Mouse (Mus musculus) lung, adult 18-20 months (tissue): Measurements from ENCODE around the gene Chp1.
"Not testable (repeated sequence)": the region's sequence is repeated elsewhere in the genome, so short reads cannot be mapped to it uniquely, and the experiment has no call there.

Experiments used
- DNase-seq, 2 experiments: peaks; one replicate each; pipeline ENCODE4 v3.0.0; 2022; ENCODE audit warnings: mixed read lengths in 2 of 2

Chp1 gene

DNA sequence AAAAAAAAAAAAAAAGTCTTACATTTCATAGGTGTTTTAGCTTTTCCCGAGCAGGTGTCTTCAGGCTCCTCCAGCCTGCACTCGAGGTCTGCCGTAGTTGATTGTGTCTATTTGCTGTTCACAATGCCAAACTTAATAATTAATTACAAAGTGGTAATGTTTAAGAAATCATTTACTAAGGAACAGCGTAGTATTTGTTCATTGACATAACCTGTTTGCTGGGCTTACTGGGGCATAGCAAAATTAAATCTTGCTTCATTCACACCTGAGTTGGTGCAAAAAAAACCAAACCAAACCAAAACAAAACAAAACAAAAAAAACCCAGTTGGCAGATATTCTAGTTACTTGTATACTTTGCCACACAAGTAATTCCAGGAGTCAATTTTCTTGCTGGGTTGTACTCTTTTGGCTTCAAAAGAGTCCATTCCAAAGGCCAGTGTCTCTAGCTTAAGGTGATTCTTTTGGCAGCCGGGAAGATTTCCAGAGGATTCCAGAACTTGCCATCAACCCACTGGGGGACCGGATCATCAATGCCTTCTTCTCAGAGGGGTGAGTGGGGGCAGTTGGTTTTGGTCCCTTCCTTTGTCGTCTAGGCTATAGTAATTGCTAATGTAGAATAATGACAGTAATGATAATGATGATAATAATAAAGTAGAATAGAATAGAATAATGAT lies 18.8 kb downstream of the Chp1 start:
- no peak for DNase-seq

GRCm38 (mm10) chr2:119572471-119572870 lies 25.0 kb downstream of the Chp1 start:
- DNase-seq, result peak in 1 of 2 experiments; percentile 36

DNA sequence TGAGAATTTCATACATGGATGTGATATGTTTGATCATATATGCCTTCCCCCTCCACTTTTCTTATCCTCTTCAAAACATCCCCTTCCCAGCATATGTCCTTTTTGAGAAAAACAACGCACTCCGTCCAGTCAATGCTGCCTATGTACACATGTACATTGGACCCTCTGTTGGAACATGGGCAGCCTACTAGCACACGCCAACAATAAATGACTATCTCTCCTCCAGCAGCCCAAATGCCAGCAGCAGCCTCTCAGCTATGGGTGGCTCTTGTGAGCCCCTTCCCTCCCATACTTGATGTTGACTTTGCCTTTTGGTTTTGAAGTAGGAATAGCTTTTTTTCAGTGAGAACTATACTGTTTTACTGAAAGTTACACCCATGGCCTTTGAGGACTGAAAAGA lies 34.1 kb downstream of the Chp1 start:
- DNase-seq, result no peak

DNA sequence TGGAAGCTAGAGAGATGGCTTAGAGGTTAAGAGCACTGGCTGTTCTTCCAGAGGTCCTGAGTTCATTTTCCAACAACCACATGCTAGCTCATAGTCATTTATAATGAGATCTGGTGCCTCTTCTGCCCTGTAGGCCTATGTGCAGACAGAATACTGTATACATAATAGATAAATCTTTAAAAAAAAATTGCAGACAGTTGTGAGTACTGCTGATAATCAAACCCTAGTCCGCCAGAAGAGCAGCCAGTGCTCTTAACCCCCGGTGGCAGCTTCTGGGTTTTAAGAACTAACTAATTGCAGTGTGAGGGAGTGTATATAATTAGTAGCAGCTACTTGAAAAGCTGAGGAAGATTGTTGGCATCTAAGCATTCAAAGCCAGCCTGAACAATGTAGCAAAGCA lies 35.9 kb downstream of the Chp1 start:
- no peak for DNase-seq

GRCm38 (mm10) chr2:119584282-119584681 lies 36.8 kb downstream of the Chp1 start:
- DNase-seq, result no peak

- peak; percentile 62 to 70 for DNase-seq
These were observed 39.9 kb downstream of the Chp1 start for GRCm38 (mm10) chr2:119587383-119587782.

DNA sequence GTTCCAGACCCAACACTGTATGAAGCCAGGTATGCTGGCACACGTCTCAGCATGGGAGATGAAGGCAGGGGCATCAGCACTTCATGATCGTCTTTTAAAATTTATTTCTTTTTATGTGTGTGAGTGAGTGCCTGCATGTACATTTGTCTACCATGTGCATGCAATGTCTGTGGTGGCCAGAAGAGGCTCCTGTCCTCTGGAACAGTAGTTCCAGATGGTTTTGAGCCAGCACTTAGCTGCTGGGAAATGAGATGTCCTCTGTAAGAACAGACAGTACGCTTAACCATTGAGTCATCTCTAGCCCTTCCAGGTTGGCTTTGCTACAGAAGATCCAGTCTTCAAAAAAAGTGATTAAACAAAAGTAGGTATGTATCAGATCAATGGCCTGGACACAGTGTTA lies 43.8 kb downstream of the Chp1 start:
- no peak for DNase-seq

DNA sequence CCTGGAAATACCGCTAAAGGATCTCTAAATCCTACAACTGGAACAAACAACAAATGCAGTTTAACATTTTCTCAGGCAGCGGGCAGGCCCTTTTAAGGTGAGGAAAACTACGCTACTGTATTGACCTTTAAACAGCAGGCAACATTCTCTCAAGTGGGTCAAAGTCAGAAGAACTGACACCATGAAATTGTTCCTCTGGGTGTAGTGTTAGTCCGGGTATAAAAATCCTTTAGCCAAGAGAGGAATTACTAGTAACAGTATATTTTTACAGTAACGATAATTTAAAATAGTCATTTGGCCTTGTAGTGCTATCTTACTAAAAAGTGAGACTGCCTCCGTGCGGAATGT lies 46.2 kb downstream of the Chp1 start:
- no peak for DNase-seq

- DNase-seq, result peak; percentile 96 to 98
These were observed 46.9 kb downstream of the Chp1 start for GRCm38 (mm10) chr2:119594113-119594981.

GRCm38 (mm10) chr2:119595308-119595707 lies 47.8 kb downstream of the Chp1 start:
- no peak for DNase-seq

DNA sequence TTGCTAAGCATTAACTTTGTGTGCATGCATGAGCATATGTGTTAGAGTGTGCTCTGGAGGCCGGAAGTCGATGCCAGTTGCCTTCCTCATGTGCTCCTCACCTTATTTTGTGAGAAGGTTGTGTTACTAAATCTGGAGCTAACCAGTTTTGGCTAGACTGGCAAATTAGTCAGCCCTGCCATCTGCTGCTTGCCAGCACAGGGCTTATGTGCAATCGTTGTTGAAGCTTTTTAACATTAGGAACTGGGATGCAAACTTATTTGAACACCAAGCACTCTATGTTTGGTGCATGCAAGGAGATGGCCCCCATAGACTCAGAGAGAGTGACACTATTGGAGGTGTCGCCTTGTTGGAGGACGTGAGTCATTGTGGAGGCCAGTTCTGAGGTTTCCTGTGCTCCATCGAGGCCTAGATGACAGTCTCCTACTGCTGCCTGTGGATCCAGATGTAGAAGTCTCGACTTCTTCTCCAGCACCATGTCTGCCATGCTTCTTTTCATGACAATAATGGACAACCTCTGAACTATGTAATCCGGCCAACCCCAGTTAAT lies 49.4 kb downstream of the Chp1 start:
- DNase-seq, result no peak

DNA sequence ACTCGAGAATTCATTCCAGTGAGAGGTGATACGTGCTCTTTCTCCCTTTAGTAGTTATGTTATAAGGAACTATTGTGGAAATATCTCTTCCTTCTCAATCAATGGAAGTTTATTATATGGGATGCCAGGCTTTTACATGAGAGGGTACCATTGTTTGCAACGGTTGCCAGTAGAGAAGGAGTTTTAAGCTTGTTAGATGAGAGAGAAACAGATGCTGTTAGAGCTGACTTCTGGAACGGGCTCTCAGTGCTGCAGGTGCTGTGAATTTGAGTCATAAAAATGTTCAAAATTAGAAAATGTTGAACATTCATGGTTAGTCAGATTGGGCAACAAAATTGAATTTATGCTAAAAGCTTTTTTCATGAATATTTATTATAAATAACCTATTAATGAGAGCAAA lies 53.5 kb downstream of the Chp1 start:
- DNase-seq, result no peak

- not testable (repeated sequence) for DNase-seq
These were observed 54.1 kb downstream of the Chp1 start for GRCm38 (mm10) chr2:119601575-119601974.

DNA sequence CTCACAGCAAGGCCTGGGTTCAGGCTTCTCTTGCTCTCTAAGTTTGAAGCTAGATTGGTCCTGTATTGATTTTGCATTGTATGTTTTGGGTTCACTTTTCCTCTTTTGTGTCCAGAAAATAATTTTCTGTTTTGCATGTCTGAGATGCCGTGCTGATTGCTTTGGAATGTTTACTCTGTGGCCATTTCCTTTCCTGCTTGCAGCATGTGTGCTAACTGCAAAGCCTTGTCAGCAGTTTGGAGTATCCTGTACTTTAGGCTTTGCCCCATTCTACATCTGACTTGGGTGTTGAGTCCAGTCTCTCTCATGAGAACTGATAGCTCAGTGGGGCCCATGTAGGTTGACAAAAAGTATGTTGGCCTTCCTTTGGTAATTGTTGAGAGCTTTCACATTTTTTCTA lies 55.0 kb downstream of the Chp1 start:
- DNase-seq, result peak in 1 of 2 experiments; percentile 9

GRCm38 (mm10) chr2:119603909-119604308 lies 56.4 kb downstream of the Chp1 start:
- DNase-seq, result no peak

DNA sequence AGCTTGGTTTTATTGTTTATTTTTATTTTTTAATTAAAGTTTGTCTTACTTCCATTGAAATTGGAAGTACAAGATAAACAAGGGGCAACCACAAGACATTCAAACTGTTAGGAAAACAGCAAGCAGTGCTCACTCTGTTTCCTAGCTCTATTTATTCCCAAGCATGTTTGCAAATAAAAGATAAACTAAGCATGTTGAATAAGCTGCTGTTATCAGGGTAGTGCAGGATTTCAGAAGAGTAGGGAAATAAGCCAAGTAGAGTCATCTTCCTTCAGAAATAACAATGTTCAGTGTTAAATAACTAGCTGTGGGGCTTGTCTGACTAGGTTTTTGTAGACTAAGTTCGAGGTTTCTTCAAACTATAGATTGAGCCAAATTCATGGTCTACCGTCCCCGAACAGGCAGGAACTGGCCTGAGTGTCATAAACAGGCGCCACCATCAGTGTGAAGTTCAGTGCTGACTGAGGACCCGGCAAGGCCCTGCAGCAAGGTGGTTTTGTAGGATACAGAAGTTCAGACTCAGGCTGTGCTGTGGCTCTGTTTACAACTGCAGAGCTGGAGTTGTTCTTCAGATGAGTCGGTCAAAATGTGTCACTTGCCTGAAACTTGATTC lies 58.0 kb downstream of the Chp1 start:
- DNase-seq, result no peak

DNA sequence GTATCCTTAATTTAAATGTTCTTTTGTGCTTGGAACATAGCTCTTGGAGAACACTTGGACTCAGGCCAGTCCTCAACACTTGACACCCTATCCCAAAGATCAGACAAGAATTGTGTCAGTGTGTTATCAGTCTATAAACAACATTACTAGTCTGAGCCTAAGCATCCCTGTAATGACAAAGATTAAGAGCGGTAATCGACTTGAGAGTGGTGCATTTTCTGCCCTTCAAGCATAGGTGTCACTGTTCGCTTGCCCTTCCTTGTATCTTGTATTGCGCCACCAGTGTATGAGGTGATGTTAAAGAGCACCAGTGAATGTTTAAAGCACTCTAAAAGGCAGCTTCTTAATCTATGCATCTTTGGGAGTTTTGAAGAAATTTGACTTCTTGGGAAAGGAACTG lies 59.5 kb downstream of the Chp1 start:
- no peak for DNase-seq

GRCm38 (mm10) chr2:119617841-119618198 lies 70.3 kb downstream of the Chp1 start:
- DNase-seq, result no peak

DNA sequence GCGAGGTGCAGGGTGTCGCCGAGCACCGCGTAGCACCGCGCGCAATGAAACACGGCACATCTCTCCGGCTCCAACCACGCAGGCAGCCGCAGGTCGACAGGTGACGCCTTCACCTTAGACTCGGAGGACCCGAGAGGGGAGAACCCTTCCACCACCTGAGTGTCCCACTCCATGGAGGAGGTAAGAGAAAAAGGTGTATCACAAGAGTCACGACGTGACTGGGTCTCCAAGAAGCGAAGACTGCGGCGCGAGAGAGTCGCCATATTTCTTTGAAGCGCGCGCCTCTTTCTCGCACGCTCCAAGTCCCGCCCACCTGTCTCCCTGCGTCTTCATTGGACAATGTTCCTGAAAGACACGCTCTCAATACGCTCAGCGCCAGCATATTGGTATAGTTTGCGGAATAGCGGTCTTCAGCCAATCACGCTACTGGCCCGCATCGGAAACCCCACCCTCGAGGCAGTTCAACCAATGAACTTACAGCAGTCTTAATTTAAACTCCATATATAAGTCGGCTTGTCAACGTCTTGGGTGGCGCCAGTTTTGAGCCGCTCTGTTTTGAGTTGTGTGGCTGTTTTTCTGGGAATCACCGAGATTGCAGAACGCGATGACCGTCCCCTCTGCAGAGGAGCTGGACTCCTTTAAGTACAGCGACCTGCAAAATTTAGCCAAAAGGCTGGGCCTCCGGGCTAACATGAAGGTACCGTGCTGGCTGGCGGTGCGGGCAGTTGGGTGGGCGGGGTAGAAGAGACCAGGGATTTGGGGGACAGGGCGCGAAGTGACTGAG lies 70.9 kb downstream of the Chp1 start, which contains the start of the genes Nusap1 and Oip5:
Gene Nusap1, plus strand, starts transcription at position 100 of the 784 bp plus-strand sequence.
Gene Oip5, minus strand, starts transcription at position 271 of the 784 bp plus-strand sequence.
- peak; percentile 95 for DNase-seq

DNA sequence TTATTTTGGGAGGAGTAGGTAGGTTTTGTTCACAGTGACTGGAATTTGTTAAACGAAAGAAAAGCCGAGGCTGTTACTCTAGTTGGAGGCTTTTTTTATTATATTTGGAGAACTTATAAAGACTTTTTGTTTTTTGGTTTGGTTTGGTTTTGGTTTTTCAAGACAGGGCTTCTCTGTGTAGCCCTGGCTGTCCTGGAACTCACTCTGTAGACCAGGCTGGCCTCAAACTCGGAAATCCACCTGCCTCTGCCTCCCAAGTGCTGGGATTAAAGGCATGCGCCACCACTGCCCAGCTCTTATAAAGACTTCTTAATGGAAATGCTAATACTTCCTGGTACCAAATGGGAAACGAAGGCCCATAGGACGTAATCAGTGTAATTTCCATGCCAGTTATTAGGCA lies 71.5 kb downstream of the Chp1 start:
- DNase-seq, result not testable (repeated sequence)

GRCm38 (mm10) chr2:119621302-119621701 lies 73.8 kb downstream of the Chp1 start:
- no peak for DNase-seq
